Mouse (Mus musculus) WW6 (cell line): ENCODE results near the gene Cnnm4.
A peak's percentile ranks its signal among the peaks of the same experiment; 100 is the strongest.

Experiments used
- DNase-seq: peaks from one replicate; pipeline ENCODE4 v3.0.0-alpha.2; 2013; ENCODE audit warnings: low read depth, low spot score

Cnnm4 gene

DNA sequence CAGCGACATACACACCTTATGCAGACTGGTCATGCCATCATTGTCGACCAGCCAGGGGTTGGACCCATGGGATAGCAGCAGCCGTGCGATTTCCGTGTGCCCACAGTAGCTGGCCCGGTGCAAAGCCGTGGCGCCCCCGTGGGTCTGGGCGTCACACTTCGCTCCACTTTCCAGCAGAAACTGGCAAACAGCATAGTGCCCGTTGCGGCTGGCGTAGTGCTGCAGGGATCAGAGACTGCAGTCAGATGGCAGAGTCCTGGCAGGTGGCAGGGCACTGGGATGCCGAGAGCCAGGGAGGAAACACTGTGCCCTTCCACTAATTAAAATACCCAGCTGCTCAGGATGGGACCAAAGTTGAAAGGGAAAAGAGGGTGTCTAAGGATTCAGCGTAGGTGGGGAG, 70.4 kb downstream of the Cnnm4 start:
- DNase-seq: no peak

DNA sequence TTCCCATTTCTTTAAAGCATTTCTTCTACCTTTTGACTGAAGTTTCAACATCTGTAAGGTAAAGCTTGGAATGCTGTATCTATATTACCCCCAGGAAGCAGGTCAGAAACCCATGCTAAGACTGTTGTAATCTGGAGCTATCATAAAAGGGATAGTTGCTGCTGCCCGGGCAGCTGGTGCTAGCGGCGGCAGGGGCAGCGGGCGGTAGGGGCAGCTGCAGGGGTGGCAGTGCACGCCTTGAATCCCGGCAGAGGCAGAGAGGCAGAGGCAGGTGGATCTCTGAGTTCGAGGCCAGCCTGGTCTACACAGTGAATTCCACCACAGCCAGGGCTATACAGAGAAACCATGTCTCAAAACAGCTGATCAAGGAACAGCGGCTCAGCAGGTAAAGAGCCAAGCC, 71.5 kb downstream of the Cnnm4 start:
- DNase-seq: no peak

DNA sequence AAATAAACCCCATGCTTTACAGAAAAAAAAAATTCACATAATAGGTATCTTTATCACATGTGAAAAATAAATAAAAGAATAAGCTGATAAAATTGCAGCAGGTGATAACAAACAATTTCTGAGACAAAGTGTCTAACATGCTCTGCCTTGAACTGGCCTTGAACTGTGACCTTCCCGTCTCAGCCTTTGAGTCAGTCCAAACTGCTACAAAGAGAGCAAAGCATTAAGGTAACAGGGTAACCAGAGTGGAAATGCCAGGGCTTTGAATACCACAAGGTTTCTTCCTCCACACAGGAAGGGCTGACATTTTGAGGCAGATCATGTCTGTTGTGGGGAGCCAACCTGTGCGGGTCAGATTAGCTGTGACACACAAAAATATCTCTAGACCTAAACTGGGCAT, 74.0 kb downstream of the Cnnm4 start:
- DNase-seq: no peak

- no peak for DNase-seq
Measured at GRCm38 (mm10) chr1:36545845-36546600, 74.6 kb downstream of the Cnnm4 start.

DNA sequence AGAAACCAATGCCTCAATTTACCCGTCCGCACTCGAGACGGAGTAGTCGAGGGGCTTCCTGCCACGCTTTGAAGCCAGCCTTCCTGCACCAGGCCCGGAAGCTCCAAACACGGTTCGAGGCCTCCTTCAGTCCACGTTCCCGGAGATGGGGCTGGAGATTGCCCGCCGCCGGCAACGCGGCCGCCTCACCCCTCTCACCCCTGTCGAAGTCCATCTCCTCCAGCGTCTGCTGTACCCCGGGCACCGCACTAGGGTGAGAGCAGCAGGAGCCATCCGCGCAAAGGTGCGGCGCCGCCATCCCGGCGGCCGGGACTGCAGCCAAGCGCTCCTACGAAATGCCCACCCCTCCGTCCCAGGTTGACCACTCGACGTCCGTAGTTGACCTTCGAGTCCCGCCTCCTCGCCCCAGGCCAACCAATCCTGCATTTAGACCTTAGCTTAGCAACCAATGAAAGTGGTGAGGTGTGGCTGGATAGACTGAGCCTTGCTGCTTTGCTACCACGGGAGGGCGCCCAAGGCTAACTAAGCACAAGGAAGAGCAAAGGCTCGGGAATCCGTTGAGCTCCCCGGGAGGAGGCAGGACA, 75.6 kb downstream of the Cnnm4 start, which contains the start of gene Ankrd39:
Gene Ankrd39 (minus strand): TSS at position 558 of the 584 bp plus-strand sequence.
- peak; percentile 93 for DNase-seq

- no peak for DNase-seq
Measured at GRCm38 (mm10) chr1:36547981-36548598, 76.7 kb downstream of the Cnnm4 start.

- DNase-seq: no peak
Measured at GRCm38 (mm10) chr1:36548771-36549170, 77.4 kb downstream of the Cnnm4 start.

GRCm38 (mm10) chr1:36549491-36549890, 78.1 kb downstream of the Cnnm4 start:
- no peak for DNase-seq

GRCm38 (mm10) chr1:36550075-36550863, 78.8 kb downstream of the Cnnm4 start:
- DNase-seq: no peak

GRCm38 (mm10) chr1:36551904-36552303, 80.5 kb downstream of the Cnnm4 start:
- DNase-seq: no peak

DNA sequence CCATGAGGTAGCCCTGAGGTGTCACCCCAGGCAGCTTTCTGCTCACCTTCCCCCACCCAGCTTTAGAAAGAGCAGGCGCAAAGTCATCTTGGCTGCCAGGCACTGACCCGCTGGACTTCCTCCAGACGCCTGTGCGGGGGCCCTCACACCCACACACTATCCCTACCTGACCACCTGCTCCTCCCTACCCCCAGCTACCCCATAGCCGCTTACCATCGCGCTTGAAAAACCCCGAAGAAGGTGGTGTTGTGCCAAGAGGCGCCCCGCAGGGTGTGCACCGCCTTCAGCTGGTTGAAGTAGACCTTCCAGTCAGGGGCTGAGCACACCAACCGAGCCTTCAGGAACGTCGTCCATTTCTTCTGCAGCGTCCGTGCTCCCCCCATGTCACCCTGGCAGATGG, 81.1 kb downstream of the Cnnm4 start:
- no peak for DNase-seq

DNA sequence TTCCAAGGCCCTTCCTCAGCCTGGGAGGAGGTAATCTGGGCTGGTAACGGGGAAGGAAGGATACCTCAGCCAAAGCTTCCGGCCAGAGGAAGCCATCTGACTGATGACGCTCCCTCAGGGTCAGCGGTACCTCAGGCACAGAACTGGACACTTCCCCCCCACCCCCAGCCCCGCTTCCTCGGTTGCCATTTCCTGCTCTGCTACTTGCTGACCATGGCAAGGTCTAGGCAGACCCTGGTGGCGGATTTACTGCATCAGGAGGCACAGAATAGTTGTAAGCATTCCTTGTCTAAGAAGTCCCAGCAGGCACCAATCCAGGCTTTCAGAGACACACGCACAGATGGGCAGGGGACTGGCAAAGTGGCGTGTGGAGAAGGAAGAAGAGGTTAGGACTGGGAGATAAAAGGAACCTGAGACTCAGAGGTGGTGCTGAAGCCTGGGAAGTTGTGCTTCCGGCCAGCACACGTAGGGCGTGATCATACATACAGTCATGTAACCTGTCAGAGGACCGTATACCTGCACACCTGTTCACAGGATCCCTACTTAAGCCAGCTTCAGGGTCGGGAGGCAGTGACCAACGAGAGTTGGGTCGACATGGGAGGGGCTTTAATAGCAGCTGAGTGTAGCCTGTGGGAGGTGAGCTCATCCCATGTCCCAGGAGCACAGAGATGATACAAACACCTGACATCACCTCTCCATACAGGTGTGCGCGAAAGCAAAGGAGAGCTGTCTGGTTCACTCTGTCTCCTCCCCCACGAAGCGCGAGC, 83.4 kb downstream of the Cnnm4 start:
- DNase-seq: no peak

DNA sequence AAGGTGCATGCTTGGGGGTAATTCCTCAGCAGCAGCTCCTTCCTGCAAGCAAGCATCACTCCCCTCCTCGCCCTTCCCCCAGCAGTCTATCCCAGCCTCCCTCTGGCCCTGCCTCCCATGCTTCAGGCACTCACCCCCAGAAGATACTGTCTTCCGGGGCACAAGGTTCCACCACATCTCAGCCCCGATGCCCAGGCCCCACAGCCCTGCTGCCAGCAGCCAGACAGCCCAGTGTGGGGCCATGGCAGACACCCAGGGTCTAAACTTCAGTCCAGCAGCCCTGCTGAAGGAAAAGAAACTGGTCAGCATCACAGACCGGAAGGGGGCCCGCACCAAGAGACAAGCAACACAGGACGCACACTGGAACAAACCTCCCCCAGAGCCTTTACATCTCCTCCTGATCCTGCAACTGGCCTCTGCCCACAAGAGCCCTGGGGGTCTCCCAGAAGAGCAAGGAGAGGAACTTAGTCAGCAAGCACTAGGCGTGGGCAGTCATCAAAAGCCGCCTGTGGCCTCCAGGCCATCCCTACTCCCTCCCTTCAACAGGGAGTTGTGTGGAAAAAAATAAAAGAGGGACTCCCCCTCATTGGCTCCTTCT, 84.5 kb downstream of the Cnnm4 start:
- DNase-seq: no peak

- DNase-seq: peak; percentile 79
Measured at GRCm38 (mm10) chr1:36556553-36557456, 85.4 kb downstream of the Cnnm4 start.

- no peak for DNase-seq
Measured at GRCm38 (mm10) chr1:36557457-36558011, 86.1 kb downstream of the Cnnm4 start.
